Mouse (Mus musculus): ENCODE measurements around the gene Sprr2a2.
"Not testable (repeated sequence)": the region's sequence is repeated elsewhere in the genome, so short reads cannot be mapped to it uniquely, and the experiment has no call there.

Gene Sprr2a2

DNA sequence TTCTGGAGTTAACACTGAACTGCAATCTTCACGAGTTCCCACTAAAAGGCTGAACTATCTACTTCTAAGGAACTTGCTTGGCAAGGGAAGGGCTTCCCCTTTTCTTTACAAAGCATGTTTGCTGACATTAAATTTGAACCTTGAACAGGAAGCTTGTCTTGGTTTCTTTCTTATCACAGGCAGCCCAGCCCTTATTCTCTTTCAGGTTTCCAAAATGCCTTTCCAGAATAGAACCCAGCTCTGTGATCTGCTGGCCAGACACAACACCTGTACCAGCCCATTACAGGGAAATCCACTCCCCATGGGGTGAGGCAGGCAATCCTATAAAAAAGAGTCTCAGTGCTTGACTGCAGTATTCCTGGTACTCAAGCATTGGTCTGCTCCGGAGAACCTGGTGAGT lies at the start of gene Sprr2a2, which contains the start of gene Sprr2a1:
Sprr2a2 (plus strand) TSS at position 352 of the 400 bp plus-strand sequence.
Sprr2a1 (plus strand) TSS at position 231 of the 400 bp plus-strand sequence.
- DNase-seq (ENCODE audit: inconsistent age in 2 of 2, low spot score in 1 of 2) = not testable (repeated sequence)

DNA sequence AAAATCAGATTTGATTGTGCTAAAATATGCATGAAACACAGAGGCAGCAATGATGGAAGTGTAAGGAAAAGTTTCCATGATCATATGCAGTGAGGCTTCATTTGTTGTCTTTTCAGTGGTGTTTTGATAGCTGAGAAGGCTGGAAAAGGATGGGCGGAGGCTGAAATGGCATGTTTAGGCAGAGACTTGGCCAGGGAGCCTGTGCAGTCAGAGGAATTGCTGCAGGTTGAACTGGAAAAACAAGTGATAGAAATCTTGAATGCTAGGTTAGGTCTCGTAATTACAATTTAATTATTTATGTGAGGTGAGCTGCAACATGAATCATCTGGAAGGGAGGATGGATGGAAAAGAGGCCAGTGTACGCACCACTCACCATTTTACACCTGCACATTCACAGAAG lies 45.9 kb upstream of the Sprr2a2 start:
- DNase-seq (ENCODE audit: inconsistent age in 2 of 2, low spot score in 1 of 2) = no peak

DNA sequence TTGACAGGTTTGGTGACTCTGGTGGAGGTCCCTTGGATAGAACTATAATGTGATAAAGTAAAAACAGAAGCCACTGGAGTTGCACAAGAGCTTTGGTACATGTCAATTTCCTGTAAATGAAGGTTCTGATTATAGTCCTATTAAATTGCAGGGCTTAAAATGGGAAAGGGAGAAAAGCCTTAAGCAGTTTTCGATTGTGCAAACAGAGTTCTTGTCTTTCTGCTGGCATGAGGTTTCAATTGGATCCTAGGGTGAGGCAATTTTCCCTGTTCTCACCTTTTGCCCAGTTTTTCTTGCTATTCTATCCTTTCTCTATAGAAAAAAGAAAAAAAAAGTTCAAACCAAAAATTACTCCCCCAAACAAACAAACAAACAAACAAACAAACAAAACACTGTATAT lies 38.8 kb upstream of the Sprr2a2 start:
- DNase-seq (ENCODE audit: inconsistent age in 2 of 2, low spot score in 1 of 2) = no peak

- DNase-seq (ENCODE audit: inconsistent age in 2 of 2, low spot score in 1 of 2) = no peak
Measured at GRCm38 (mm10) chr3:92195512-92196200, 20.1 kb upstream of the Sprr2a2 start.

GRCm38 (mm10) chr3:92211133-92211925 lies 4.4 kb upstream of the Sprr2a2 start:
- DNase-seq (ENCODE audit: inconsistent age in 2 of 2, low spot score in 1 of 2) = not testable (repeated sequence)

GRCm38 (mm10) chr3:92212059-92212458 lies 3.7 kb upstream of the Sprr2a2 start:
- DNase-seq (ENCODE audit: inconsistent age in 2 of 2, low spot score in 1 of 2) = not testable (repeated sequence)

DNA sequence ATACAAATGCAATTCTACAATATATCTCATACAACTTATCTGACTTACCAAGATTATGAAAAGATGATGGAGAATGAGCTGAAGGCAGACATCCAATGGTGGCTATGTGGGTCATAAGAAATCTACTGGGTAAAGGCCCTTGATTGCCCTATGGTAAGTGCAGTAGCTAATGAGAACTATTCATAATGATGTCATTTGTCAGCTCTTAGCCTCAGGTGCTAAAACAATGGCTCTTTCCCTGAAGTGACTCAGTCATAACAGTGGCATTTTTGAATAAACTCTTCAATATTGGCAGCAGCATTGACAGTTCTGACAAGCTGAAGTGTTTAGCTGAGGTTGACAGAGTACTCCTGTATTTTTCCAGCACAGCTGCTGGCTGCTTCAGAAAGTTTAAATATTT lies 2.1 kb upstream of the Sprr2a2 start:
- not testable (repeated sequence) for DNase-seq (ENCODE audit: inconsistent age in 2 of 2, low spot score in 1 of 2)

- DNase-seq (ENCODE audit: inconsistent age in 2 of 2, low spot score in 1 of 2) = not testable (repeated sequence)
Measured at GRCm38 (mm10) chr3:92219031-92219430, 3.3 kb downstream of the Sprr2a2 start.

DNA sequence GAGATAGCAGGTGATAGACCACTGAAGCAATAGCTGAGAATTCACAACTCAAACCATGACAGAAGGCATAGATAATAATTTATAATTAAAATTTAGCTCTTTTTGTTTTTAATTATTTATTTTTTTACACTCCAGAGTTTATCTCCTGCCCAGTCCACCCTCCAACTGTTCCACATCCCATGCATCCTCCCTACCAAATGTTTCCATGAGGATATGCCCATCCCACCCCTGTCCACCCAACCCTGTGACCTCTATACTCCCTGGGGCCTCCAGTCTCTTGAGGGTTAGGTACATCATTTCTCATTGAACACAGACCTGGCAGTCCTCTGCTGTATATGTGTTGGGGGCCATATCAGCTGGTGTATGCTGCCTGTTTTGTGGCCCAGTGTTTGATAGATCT lies 8.0 kb downstream of the Sprr2a2 start:
- DNase-seq (ENCODE audit: inconsistent age in 2 of 2, low spot score in 1 of 2) = not testable (repeated sequence)

DNA sequence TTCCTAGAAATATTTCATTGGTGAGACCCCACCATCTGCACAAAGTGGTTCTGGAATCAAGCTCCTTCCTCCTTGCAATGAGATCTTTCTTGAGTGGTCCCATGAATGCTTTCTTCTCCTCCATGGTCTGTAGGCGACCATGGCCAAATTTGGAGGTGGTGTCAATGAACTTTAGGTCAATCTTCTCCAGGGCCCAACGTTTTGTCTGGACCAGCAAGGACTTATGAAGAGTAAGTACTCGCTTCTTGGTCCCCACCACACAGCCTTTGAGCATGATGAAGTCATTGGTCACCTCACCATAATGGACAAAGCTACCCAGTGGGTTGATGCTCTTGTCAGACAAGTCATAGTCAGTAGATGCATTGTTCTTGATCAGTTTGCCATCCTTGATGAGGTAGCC lies 11.7 kb downstream of the Sprr2a2 start:
- DNase-seq (ENCODE audit: inconsistent age in 2 of 2, low spot score in 1 of 2) = peak in 1 of 2 experiments; percentile 23

DNA sequence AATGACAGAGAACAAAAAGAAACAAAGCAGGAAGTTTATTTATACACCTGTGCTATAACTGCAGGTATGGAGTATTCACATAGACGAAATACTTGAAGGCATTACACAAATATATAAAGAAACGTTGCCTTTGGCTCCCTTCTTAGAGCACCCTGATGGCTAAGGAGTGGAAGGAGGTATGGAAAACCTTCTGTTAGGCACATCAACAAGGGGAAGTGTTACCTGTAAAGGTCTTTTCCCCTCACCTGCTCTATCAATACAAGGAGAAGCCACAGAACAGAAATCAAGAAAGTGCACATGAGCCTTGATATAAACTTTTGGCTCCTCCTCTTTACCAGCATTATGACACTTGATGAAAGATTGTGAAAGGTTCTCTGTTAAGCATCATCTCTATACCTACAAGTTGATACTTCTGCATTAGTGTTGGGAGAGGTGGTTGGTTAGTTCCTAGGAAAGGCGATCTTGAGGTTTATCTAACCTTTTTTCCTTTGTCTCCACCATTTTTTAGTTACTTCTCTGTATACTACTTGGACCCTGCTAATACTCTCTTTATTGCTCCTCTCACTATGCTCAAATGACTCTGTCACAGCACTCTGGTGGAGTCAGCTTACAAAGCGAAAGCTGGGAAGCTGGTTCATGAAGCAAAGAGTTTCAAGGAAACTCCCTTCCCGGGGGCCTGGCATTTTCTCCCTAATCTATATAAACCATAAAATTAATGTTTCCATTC lies 20.9 kb downstream of the Sprr2a2 start:
- DNase-seq (ENCODE audit: inconsistent age in 2 of 2, low spot score in 1 of 2) = not testable (repeated sequence)

DNA sequence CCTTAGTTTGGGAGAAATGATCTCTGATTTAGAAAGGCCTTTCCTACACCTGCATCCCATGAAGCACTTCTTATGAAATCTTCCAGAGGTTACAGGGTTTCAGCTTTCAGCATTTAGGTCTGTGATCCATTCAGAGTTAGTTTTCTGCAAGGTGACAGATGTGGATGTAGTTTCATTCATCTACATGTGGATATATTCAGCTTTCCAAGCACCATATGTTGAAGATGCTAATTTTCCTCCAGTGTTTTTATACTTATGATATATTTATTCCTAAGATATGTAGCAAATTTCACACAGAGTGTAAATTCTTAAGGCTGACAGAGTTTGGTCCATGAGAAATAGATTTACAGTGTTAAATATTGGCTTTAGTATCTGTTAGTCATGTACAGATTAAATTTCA lies 23.0 kb downstream of the Sprr2a2 start:
- not testable (repeated sequence) for DNase-seq (ENCODE audit: inconsistent age in 2 of 2, low spot score in 1 of 2)

GRCm38 (mm10) chr3:92239197-92239596 lies 23.5 kb downstream of the Sprr2a2 start:
- DNase-seq (ENCODE audit: inconsistent age in 2 of 2, low spot score in 1 of 2) = not testable (repeated sequence)

DNA sequence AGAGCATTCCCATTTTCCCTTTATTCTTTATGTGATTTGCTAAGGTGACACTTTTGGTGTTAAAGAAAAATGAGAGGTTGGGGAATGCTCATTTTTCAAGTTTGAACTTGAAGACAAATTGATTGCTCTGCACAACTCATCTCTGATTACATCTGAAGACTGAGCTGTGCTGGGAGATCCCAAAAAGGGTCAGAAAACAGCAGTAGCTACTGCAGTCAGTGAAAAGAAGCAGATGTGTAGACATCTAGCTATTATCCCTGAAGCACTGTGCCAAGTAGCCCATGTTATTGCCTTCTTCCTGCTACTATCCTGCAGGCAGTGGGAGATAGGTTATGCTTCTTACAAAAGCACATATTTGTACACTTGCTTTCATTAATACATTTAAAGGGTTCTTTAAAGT lies 29.1 kb downstream of the Sprr2a2 start:
- not testable (repeated sequence) for DNase-seq (ENCODE audit: inconsistent age in 2 of 2, low spot score in 1 of 2)

DNA sequence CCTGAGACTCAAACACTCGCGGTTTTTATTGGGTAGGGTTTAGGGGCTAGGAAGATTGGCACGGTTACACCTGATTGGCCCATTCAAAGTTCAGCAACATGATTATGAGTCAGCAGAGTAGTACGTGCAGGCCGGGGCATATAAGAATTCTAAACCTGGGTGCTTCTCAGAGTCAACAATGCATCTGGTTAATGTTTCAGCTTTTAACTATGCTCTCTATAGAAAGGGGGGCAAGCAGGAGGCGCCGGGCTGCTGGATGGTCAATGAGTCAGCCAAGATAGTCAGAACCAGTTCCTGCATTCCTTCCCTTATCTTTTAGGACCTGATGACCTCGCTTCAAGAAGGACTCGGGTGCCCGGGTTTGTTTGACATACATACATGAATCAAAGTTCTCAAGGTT lies 30.5 kb downstream of the Sprr2a2 start:
- DNase-seq (ENCODE audit: inconsistent age in 2 of 2, low spot score in 1 of 2) = not testable (repeated sequence)

DNA sequence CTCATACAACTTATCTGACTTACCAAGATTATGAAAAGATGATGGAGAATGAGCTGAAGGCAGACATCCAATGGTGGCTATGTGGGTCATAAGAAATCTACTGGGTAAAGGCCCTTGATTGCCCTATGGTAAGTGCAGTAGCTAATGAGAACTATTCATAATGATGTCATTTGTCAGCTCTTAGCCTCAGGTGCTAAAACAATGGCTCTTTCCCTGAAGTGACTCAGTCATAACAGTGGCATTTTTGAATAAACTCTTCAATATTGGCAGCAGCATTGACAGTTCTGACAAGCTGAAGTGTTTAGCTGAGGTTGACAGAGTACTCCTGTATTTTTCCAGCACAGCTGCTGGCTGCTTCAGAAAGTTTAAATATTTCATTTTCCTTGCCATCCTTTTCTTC lies 32.8 kb downstream of the Sprr2a2 start:
- DNase-seq (ENCODE audit: inconsistent age in 2 of 2, low spot score in 1 of 2) = not testable (repeated sequence)

DNA sequence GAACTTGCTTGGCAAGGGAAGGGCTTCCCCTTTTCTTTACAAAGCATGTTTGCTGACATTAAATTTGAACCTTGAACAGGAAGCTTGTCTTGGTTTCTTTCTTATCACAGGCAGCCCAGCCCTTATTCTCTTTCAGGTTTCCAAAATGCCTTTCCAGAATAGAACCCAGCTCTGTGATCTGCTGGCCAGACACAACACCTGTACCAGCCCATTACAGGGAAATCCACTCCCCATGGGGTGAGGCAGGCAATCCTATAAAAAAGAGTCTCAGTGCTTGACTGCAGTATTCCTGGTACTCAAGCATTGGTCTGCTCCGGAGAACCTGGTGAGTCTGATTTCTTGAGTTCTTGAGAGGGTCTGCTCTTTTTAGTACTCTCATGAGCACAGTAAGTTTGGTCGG lies 34.7 kb downstream of the Sprr2a2 start:
- DNase-seq (ENCODE audit: inconsistent age in 2 of 2, low spot score in 1 of 2) = not testable (repeated sequence)

DNA sequence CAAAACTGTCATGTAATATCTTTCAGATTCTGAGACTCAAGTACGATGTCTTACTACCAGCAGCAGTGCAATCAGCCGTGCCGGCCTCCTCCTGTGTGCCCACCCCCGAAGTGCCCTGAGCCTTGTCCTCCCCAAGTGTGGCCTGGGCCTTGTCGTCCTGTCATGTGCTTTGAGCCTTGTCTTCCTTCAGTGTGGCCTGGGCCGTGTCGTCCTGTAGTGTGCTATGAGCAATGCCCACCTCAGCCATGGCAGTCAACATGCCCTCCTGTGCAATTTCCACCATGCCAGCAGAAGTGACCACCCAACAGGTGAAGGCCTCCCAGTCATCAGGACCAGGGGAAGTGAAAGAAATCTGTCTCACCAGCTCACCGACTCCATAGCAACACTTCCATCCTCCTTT lies 38.1 kb downstream of the Sprr2a2 start:
- DNase-seq (ENCODE audit: inconsistent age in 2 of 2, low spot score in 1 of 2) = not testable (repeated sequence)

DNA sequence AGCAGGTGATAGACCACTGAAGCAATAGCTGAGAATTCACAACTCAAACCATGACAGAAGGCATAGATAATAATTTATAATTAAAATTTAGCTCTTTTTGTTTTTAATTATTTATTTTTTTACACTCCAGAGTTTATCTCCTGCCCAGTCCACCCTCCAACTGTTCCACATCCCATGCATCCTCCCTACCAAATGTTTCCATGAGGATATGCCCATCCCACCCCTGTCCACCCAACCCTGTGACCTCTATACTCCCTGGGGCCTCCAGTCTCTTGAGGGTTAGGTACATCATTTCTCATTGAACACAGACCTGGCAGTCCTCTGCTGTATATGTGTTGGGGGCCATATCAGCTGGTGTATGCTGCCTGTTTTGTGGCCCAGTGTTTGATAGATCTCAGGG lies 42.8 kb downstream of the Sprr2a2 start:
- not testable (repeated sequence) for DNase-seq (ENCODE audit: inconsistent age in 2 of 2, low spot score in 1 of 2)

- not testable (repeated sequence) for DNase-seq (ENCODE audit: inconsistent age in 2 of 2, low spot score in 1 of 2)
Measured at GRCm38 (mm10) chr3:92263462-92263861, 47.7 kb downstream of the Sprr2a2 start.

- DNase-seq (ENCODE audit: inconsistent age in 2 of 2, low spot score in 1 of 2) = not testable (repeated sequence)
Measured at GRCm38 (mm10) chr3:92271414-92271985, 55.8 kb downstream of the Sprr2a2 start.
